Mouse (Mus musculus): ENCODE measurements around the gene Card6.

- TF ChIP-seq CTCF (IDR thresholded peaks at IDR 0.05; ENCODE audit: extremely low read depth, insufficient read length, insufficient replicate concordance, low read depth, low read length), result no peak
- TF ChIP-seq POLR2A (IDR thresholded peaks at IDR 0.05; ENCODE audit: low read depth, low read length), result no peak
Observed at GRCm38 (mm10) chr15:5138021-5138856, 29.9 kb upstream of the Card6 start.
